Mouse (Mus musculus) heart, embryonic 14.5 days (tissue): Measurements from ENCODE around the gene Lypla2. TPM values are rescaled to one million over a fixed set of nuclear protein-coding genes. Genes with fewer than 3 reads are reported as not detected.

ENCODE experiments used
- ATAC-seq: fragments of 200-750 bp; cut with Nextera tagmentation; 2 replicates; pipeline ENCODE4 v1.8.0; 2017; ENCODE audit warnings: low read depth, moderate TSS enrichment; ENCODE audit not compliant: insufficient number of reproducible peaks, insufficient read depth, low FRiP score
- H3K27ac ChIP-seq, 2 experiments: fragments of 200-500 bp in 1 of 2; fragments of 300-500 bp in 1 of 2; sonication (generic) in 1 of 2; replicated peaks in 1 of 2; 2 replicates each; pipeline ENCODE4 v1.5.1; 2012 to 2014; ENCODE audit warnings: low read depth in 2 of 2, low read length in 2 of 2, control low read depth in 1 of 2, mild to moderate bottlenecking in 1 of 2, mixed read lengths in 1 of 2; ENCODE audit not compliant: control insufficient read depth in 1 of 2, insufficient read depth in 1 of 2
- H3K27me3 ChIP-seq: fragments of 300-500 bp; sonication (generic); 2 replicates; pipeline ENCODE4 v1.6.1; 2014; ENCODE audit warnings: mild to moderate bottlenecking, low read length, control low read depth; ENCODE audit not compliant: control insufficient read depth, insufficient read depth
- H3K36me3 ChIP-seq: fragments of 300-500 bp; sonication (generic); 2 replicates; pipeline ENCODE4 v1.6.1; 2014; ENCODE audit warnings: mild to moderate bottlenecking, control low read depth, low read length, mixed read lengths; ENCODE audit not compliant: control insufficient read depth, insufficient read depth
- H3K4me1 ChIP-seq, 2 experiments: fragments of 200-500 bp in 1 of 2; fragments of 300-500 bp in 1 of 2; sonication (generic) in 1 of 2; 2 replicates each; pipeline ENCODE4 v1.6.1; 2012 to 2014; ENCODE audit warnings: low read length in 2 of 2, control low read depth in 1 of 2, mixed read lengths in 1 of 2; ENCODE audit not compliant: control insufficient read depth in 2 of 2, insufficient read depth in 2 of 2
- H3K4me2 ChIP-seq: fragments of 300-500 bp; sonication (generic); 2 replicates; pipeline ENCODE4 v1.6.1; 2014; ENCODE audit warnings: mild to moderate bottlenecking, low read length
- H3K4me3 ChIP-seq, 2 experiments: fragments of 200-500 bp in 1 of 2; fragments of 300-500 bp in 1 of 2; sonication (generic) in 1 of 2; 2 replicates each; pipeline ENCODE4 v1.5.1; 2012 to 2014; ENCODE audit warnings: low read length in 2 of 2, mild to moderate bottlenecking in 2 of 2, control low read depth in 1 of 2, low read depth in 1 of 2, moderate library complexity in 1 of 2; ENCODE audit not compliant: control insufficient read depth in 1 of 2, insufficient read depth in 1 of 2
- H3K9ac ChIP-seq: fragments of 300-500 bp; sonication (generic); 2 replicates; pipeline ENCODE4 v1.6.1; 2014; ENCODE audit warnings: mild to moderate bottlenecking, low read length
- H3K9me3 ChIP-seq: fragments of 300-500 bp; sonication (generic); 2 replicates; pipeline ENCODE4 v1.6.1; 2016; ENCODE audit warnings: low read length, control low read depth; ENCODE audit not compliant: control insufficient read depth
- WGBS: fragments of 180-500 bp; shearing (Covaris S2); extraction: QIAGEN DNeasy Blood & Tissue Kit; methylation state at CpG from one replicate; pipeline ENCODE4 v1.1.7; 2014; 5-methylcytosine and 5-hydroxymethylcytosine counted together
- polyA plus RNA-seq: library from polyadenylated mRNA; unstranded; fragments of >200 nt; fragmentation: Nextera tagmentation; extraction: Ambion mirVana; gene quantifications from 2 replicates; pipeline ENCODE4 v1.2.1, GENCODE M21; 2014

The Lypla2 gene
- polyA plus RNA-seq, 1 experiment from 2014 or later, result 67.7 TPM

GRCm38 (mm10) chr4:135955886-135956285 lies 16.5 kb downstream of the Lypla2 start:
- Histone ChIP-seq H3K9me3 (peaks cover 4% of the 10 kb centered on the region), H3K4me2 (no peak overlapping the region), H3K27me3 (no peaks in the 10 kb centered on the region), H3K4me1 (no peaks in the 10 kb centered on the region), H3K36me3 (peaks cover 83% of the 10 kb centered on the region), H3K4me3 (no peak overlapping the region), H3K9ac (no peak overlapping the region), H3K27ac (no peak overlapping the region)
- no peak for ATAC-seq
- 83% methylated on average over 9 of the region's 9 CpGs for WGBS

- Histone ChIP-seq H3K27me3 (no peaks in the 10 kb centered on the region), H3K4me2 (no peak overlapping the region), H3K9ac (no peak overlapping the region), H3K27ac (no peak overlapping the region), H3K36me3 (peaks cover 71% of the 10 kb centered on the region), H3K4me1 (peaks cover 6 to 8% of the 10 kb centered on the region in 2 experiments; a peak in 2 of 4 replicates), H3K4me3 (no peak overlapping the region), H3K9me3 (peaks cover 4% of the 10 kb centered on the region)
- WGBS, result 13% methylated on average over 2 of the region's 2 CpGs
- ATAC-seq, result no peak
These were observed 18.2 kb downstream of the Lypla2 start for GRCm38 (mm10) chr4:135954241-135954640.

GRCm38 (mm10) chr4:135953179-135953578 lies 19.2 kb downstream of the Lypla2 start:
- no peak for ATAC-seq
- no peak overlapping the region for H3K27ac ChIP-seq
- no peak overlapping the region for H3K9ac ChIP-seq
- H3K27me3 ChIP-seq, result no peaks in the 10 kb centered on the region
- H3K4me1 ChIP-seq, result peaks cover 8 to 9% of the 10 kb centered on the region in 2 experiments; a peak in 2 of 4 replicates
- H3K4me2 ChIP-seq, result no peak overlapping the region
- 85% methylated on average over 3 of the region's 3 CpGs for WGBS
- no peak overlapping the region for H3K4me3 ChIP-seq
- H3K9me3 ChIP-seq, result peaks cover 4% of the 10 kb centered on the region
- peaks cover 62% of the 10 kb centered on the region for H3K36me3 ChIP-seq

GRCm38 (mm10) chr4:135951505-135951904 lies 20.9 kb downstream of the Lypla2 start:
- no peaks in the 10 kb centered on the region for H3K27me3 ChIP-seq
- peaks cover 9 to 14% of the 10 kb centered on the region in 2 experiments; a peak in 2 of 4 replicates for H3K4me1 ChIP-seq
- no peak for ATAC-seq
- H3K9ac ChIP-seq, result no peak overlapping the region
- H3K4me2 ChIP-seq, result no peak overlapping the region
- no peak overlapping the region for H3K4me3 ChIP-seq
- H3K9me3 ChIP-seq, result peaks cover 4% of the 10 kb centered on the region
- 94% methylated on average over 3 of the region's 3 CpGs for WGBS
- H3K27ac ChIP-seq, result no peak overlapping the region
- H3K36me3 ChIP-seq, result peaks cover 49% of the 10 kb centered on the region

- Histone ChIP-seq H3K27ac (peak overlapping the region in 1 of 2 experiments; percentile 55; a peak in 1 of 4 replicates), H3K4me3 (no peak overlapping the region), H3K4me2 (no peak overlapping the region), H3K4me1 (peaks cover 13 to 18% of the 10 kb centered on the region in 2 experiments; a peak in 3 of 4 replicates), H3K36me3 (peaks cover 40% of the 10 kb centered on the region), H3K27me3 (no peaks in the 10 kb centered on the region), H3K9me3 (peaks cover 4% of the 10 kb centered on the region), H3K9ac (no peak overlapping the region)
- ATAC-seq, result no peak
- WGBS, result 73% methylated on average over 6 of the region's 6 CpGs
These were observed 22.1 kb downstream of the Lypla2 start for GRCm38 (mm10) chr4:135950365-135950764.

GRCm38 (mm10) chr4:135949911-135950310 lies 22.5 kb downstream of the Lypla2 start:
- Histone ChIP-seq H3K4me2 (no peak overlapping the region), H3K9ac (no peak overlapping the region; the same call in 1 of the 2 replicates), H3K4me1 (peaks cover 13 to 18% of the 10 kb centered on the region in 2 experiments; a peak in 3 of 4 replicates), H3K4me3 (no peak overlapping the region), H3K36me3 (peaks cover 35% of the 10 kb centered on the region), H3K9me3 (peaks cover 4% of the 10 kb centered on the region), H3K27ac (peak overlapping the region in 1 of 2 experiments; percentile 55; a peak in 3 of 4 replicates), H3K27me3 (no peaks in the 10 kb centered on the region)
- WGBS, result 24% methylated on average over 6 of the region's 6 CpGs
- ATAC-seq, result peak; percentile 32; the same call in 1 of the 2 replicates

- no peak for ATAC-seq
- no peaks in the 10 kb centered on the region for H3K27me3 ChIP-seq
- peaks cover 4% of the 10 kb centered on the region for H3K9me3 ChIP-seq
- H3K4me1 ChIP-seq, result peaks cover 13 to 18% of the 10 kb centered on the region in 2 experiments; a peak in 3 of 4 replicates
- peak overlapping the region; percentile 27 to 55; a peak in 3 of 4 replicates for H3K27ac ChIP-seq
- peaks cover 31% of the 10 kb centered on the region for H3K36me3 ChIP-seq
- no peak overlapping the region for H3K4me3 ChIP-seq
- H3K9ac ChIP-seq, result no peak overlapping the region
- H3K4me2 ChIP-seq, result no peak overlapping the region
- 78% methylated on average over 10 of the region's 10 CpGs for WGBS
These were observed 23.0 kb downstream of the Lypla2 start for GRCm38 (mm10) chr4:135949475-135949874.

- ATAC-seq, result no peak
- WGBS, result 92% methylated on average over 8 of the region's 8 CpGs
- Histone ChIP-seq H3K27ac (no peak overlapping the region), H3K4me2 (no peak overlapping the region), H3K36me3 (peaks cover 21% of the 10 kb centered on the region), H3K9ac (no peak overlapping the region), H3K4me1 (peaks cover 13 to 23% of the 10 kb centered on the region in 2 experiments), H3K27me3 (no peaks in the 10 kb centered on the region), H3K9me3 (peaks cover 4% of the 10 kb centered on the region), H3K4me3 (no peak overlapping the region)
These were observed 24.3 kb downstream of the Lypla2 start for GRCm38 (mm10) chr4:135948142-135948541.
